Mouse (Mus musculus) limb, embryonic 12.5 days (tissue): ENCODE results near the gene Sdk2. TPM values are rescaled to one million over a fixed set of nuclear protein-coding genes. Genes with fewer than 3 reads are reported as not detected.

Experiments
- ATAC-seq: fragments of 200-750 bp; cut with Nextera tagmentation; 2 replicates; pipeline ENCODE4 v1.8.0; 2017; ENCODE audit warnings: low read depth, moderate TSS enrichment; ENCODE audit not compliant: insufficient number of reproducible peaks, insufficient read depth, low FRiP score, low TSS enrichment
- H3K27ac ChIP-seq: fragments of 300-500 bp; sonication (generic); 2 replicates; pipeline ENCODE4 v1.5.1; 2016; ENCODE audit warnings: mild to moderate bottlenecking, moderate library complexity
- H3K27me3 ChIP-seq: fragments of 300-500 bp; sonication (generic); 2 replicates; pipeline ENCODE4 v1.6.1; 2016; ENCODE audit warnings: mild to moderate bottlenecking, moderate library complexity
- H3K36me3 ChIP-seq: fragments of 300-500 bp; sonication (generic); 2 replicates; pipeline ENCODE4 v1.6.1; 2016; ENCODE audit warnings: mild to moderate bottlenecking, moderate library complexity
- H3K4me1 ChIP-seq: fragments of 300-500 bp; sonication (generic); replicated peaks from 2 replicates; pipeline ENCODE4 v1.6.1; 2016
- H3K4me2 ChIP-seq: fragments of 300-500 bp; sonication (generic); 2 replicates; pipeline ENCODE4 v1.6.1; 2016; ENCODE audit warnings: mild to moderate bottlenecking, moderate library complexity
- H3K4me3 ChIP-seq: fragments of 300-500 bp; sonication (generic); replicated peaks from 2 replicates; pipeline ENCODE4 v1.5.1; 2016; ENCODE audit warnings: mild to moderate bottlenecking
- H3K9ac ChIP-seq: fragments of 300-500 bp; sonication (generic); replicated peaks from 2 replicates; pipeline ENCODE4 v1.6.1; 2016; ENCODE audit warnings: mild to moderate bottlenecking, moderate library complexity
- H3K9me3 ChIP-seq: fragments of 300-500 bp; sonication (generic); 2 replicates; pipeline ENCODE4 v1.6.1; 2016; ENCODE audit warnings: mild to moderate bottlenecking, moderate library complexity
- WGBS: fragments of 180-500 bp; shearing (Covaris S2); methylation state at CpG from one replicate; pipeline ENCODE4 v1.1.7; 2016; 5-methylcytosine and 5-hydroxymethylcytosine counted together
- polyA plus RNA-seq: library from polyadenylated mRNA; unstranded; fragments of >200 nt; fragmentation: Nextera tagmentation; extraction: Ambion mirVana; gene quantifications from 2 replicates; pipeline ENCODE4 v1.2.1, GENCODE M21; 2016

Gene Sdk2
- polyA plus RNA-seq, 1 experiment from 2014 or later = 2.3 TPM

GRCm38 (mm10) chr11:113806382-113807077, 260.3 kb downstream of the Sdk2 start:
- Histone ChIP-seq H3K9me3 (no peaks in the 10 kb centered on the region), H3K9ac (no peak overlapping the region), H3K27ac (peak overlapping the region; percentile 31; the same call in 1 of the 2 replicates), H3K4me2 (no peak overlapping the region), H3K4me1 (peaks cover 46% of the 10 kb centered on the region), H3K27me3 (no peaks in the 10 kb centered on the region), H3K4me3 (no peak overlapping the region), H3K36me3 (no peaks in the 10 kb centered on the region)
- no peak for ATAC-seq
- 45% methylated on average over 9 of the region's 9 CpGs for WGBS

GRCm38 (mm10) chr11:113805974-113806373, 260.9 kb downstream of the Sdk2 start:
- no peak for ATAC-seq
- H3K36me3 ChIP-seq = no peaks in the 10 kb centered on the region
- WGBS = 69% methylated on average over 10 of the region's 10 CpGs

GRCm38 (mm10) chr11:113803321-113803941, 263.4 kb downstream of the Sdk2 start:
- Histone ChIP-seq H3K27ac (no peak overlapping the region), H3K27me3 (no peaks in the 10 kb centered on the region), H3K9me3 (no peaks in the 10 kb centered on the region), H3K4me1 (peaks cover 28% of the 10 kb centered on the region), H3K36me3 (no peaks in the 10 kb centered on the region), H3K4me2 (no peak overlapping the region), H3K4me3 (no peak overlapping the region), H3K9ac (no peak overlapping the region)
- WGBS = 66% methylated on average over 9 of the region's 9 CpGs
- no peak for ATAC-seq

More at GRCm38 (mm10) chr11:113805974-113806373, 260.9 kb downstream of the Sdk2 start:
- Histone ChIP-seq H3K9me3 (no peaks in the 10 kb centered on the region), H3K27ac (no peak overlapping the region), H3K27me3 (no peaks in the 10 kb centered on the region), H3K4me2 (no peak overlapping the region), H3K4me3 (no peak overlapping the region), H3K4me1 (peaks cover 42% of the 10 kb centered on the region), H3K9ac (no peak overlapping the region)

DNA sequence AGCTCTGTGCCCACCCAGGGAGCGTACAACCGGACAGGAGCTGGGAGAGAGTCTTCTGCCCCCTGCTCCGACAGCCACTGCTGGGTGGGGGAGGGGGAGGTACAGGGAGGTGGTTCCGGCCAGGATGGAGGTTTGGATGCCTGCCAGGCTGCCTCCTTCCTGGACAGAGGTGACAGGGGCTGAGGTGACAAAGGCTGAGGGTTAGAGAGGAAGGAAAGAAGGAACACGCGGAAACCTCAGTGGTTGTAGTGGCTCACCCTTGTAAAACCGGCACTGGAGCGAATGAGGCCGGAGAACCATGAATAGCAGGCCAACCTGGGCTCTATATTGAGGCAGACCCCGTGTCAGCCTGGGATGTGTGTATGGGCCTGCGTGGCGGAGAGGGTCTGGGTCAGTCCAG, 264.4 kb downstream of the Sdk2 start:
- Histone ChIP-seq H3K9ac (no peak overlapping the region), H3K27me3 (no peaks in the 10 kb centered on the region), H3K36me3 (no peaks in the 10 kb centered on the region), H3K4me1 (peaks cover 36% of the 10 kb centered on the region), H3K9me3 (no peaks in the 10 kb centered on the region), H3K4me3 (no peak overlapping the region), H3K27ac (no peak overlapping the region), H3K4me2 (no peak overlapping the region)
- no peak for ATAC-seq
- 47% methylated on average over 12 of the region's 12 CpGs for WGBS

DNA sequence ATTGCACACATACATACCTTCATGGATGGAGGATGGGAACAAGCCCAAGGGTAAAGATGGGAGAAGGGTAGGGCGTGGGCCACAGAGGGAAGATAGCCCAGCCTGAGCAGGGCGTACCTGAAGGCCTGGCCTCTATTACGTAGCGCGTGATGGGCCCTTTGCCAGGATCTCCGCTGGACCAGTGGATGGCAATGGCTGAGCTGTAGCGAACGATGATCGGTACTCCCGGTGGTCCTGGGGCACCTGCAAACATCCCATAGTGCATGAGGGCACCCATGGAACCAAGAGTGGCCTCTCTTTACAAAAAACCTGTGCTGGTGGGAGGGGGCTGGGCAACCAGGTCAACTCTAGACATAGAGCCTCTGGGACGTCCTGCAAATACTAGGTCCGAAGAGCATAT, 266.8 kb downstream of the Sdk2 start:
- H3K36me3 ChIP-seq = no peaks in the 10 kb centered on the region
- H3K9ac ChIP-seq = no peak overlapping the region
- H3K4me2 ChIP-seq = no peak overlapping the region
- H3K27me3 ChIP-seq = no peaks in the 10 kb centered on the region
- WGBS = 95% methylated on average over 12 of the region's 12 CpGs
- H3K4me3 ChIP-seq = no peak overlapping the region
- ATAC-seq = no peak
- H3K9me3 ChIP-seq = no peaks in the 10 kb centered on the region
- H3K27ac ChIP-seq = no peak overlapping the region
- H3K4me1 ChIP-seq = peaks cover 28% of the 10 kb centered on the region

GRCm38 (mm10) chr11:113799041-113799447, 267.8 kb downstream of the Sdk2 start:
- no peak overlapping the region for H3K4me3 ChIP-seq
- H3K9me3 ChIP-seq = no peaks in the 10 kb centered on the region
- WGBS = 87% methylated on average over 14 of the region's 14 CpGs
- no peak overlapping the region for H3K4me2 ChIP-seq
- H3K4me1 ChIP-seq = peaks cover 28% of the 10 kb centered on the region
- H3K9ac ChIP-seq = no peak overlapping the region
- H3K27ac ChIP-seq = no peak overlapping the region
- no peak for ATAC-seq
- H3K27me3 ChIP-seq = no peaks in the 10 kb centered on the region
- H3K36me3 ChIP-seq = no peaks in the 10 kb centered on the region

DNA sequence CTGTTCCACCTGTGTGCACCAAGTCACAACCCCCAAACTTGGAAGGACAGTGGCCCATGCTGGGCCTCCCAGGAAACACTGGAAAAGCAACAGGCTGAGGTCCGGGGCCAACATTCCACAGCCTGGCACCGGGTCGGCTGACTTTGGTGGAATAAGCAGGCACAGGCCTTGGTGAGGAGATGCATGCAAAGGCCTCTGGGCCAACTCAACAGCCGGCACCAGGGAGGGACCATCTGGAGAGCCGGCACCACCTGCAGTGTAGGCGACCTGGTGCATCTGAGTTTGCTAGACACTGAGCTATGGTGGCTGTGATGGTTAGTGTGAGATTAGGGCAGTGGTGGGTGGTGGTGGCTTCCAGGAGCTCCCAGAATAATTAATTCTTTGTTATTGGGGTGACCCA, 268.8 kb downstream of the Sdk2 start:
- Histone ChIP-seq H3K27me3 (no peaks in the 10 kb centered on the region), H3K4me1 (peaks cover 28% of the 10 kb centered on the region), H3K9me3 (no peaks in the 10 kb centered on the region), H3K9ac (no peak overlapping the region), H3K36me3 (no peaks in the 10 kb centered on the region), H3K4me3 (no peak overlapping the region), H3K4me2 (no peak overlapping the region), H3K27ac (peak overlapping the region; percentile 3; the same call in 1 of the 2 replicates)
- WGBS = 80% methylated on average over 6 of the region's 6 CpGs
- no peak for ATAC-seq

DNA sequence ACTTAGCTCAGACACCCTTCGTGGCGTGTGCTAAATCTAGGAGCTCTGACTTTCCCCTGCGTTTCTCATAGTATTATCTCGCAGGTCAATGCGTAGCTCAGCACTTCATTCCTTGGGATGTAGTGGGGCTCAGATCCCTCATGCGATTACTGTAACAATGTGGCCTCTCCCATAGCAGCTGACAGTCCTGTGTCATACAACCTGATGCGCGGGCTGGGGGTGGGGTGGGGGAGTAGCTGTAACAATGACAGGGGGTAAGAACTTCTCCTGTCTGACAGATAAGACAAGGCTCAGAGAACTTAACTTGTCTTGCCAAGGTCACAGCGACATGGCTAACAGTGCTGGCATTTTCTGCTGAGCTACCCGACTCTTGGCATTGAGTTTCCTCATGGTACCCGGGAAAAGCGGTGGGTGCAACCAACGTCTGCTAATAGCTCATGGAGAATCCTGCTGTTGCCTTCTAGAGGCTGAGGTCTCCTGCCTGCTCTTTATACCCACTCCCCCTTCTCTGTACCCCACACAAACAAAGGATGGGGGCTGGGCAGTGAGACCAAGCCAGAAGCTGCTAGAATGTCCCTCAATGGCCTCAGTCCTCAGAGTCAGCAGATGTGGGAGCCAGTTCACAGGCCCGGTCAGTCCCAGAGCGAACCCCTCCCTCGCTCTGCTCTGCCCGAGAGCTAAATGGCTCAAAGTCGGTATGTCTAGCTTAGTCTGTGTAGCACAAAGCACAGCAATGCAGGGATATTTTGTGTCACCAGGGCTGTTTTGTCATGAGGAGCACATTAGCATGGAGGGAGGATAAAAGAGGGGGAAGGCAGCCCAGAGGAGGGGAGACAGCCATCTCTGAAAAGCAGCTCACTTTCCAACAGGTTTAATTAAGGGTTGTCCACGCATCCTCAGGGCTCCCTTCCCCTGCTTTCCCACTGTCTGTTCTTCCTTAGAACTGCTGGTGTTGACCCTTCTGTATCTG, 269.5 kb downstream of the Sdk2 start:
- Histone ChIP-seq H3K4me1 (peaks cover 26% of the 10 kb centered on the region), H3K9ac (peak overlapping the region; percentile 13; the same call in 1 of the 2 replicates), H3K36me3 (no peaks in the 10 kb centered on the region), H3K4me2 (no peak overlapping the region), H3K27me3 (no peaks in the 10 kb centered on the region), H3K9me3 (no peaks in the 10 kb centered on the region), H3K27ac (peak overlapping the region; percentile 3; the same call in 1 of the 2 replicates), H3K4me3 (no peak overlapping the region)
- 78% methylated on average over 19 of the region's 19 CpGs for WGBS
- no peak for ATAC-seq

DNA sequence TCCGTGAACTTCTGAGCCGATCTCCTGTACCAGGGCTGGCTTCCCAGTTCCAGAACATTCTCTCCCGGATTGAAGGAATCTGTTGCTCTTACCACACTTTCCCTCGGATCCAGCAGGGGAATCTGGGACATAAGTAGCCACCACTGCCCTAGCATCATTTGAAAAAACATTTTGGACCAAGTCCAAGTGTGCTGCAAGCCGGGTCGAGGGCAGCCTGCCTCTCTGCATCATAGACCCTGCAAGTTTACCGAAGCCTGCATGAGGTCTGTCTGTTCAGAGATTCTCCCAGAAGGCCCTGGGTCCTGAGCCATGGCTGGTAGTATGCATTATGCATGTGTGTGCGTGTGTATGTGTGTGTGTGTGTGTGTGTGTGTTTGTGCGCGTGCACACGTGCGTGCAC, 271.0 kb downstream of the Sdk2 start:
- Histone ChIP-seq H3K4me2 (no peak overlapping the region), H3K9ac (no peak overlapping the region), H3K27me3 (no peaks in the 10 kb centered on the region), H3K9me3 (no peaks in the 10 kb centered on the region), H3K4me3 (no peak overlapping the region), H3K36me3 (no peaks in the 10 kb centered on the region), H3K27ac (no peak overlapping the region), H3K4me1 (peaks cover 35% of the 10 kb centered on the region)
- no peak for ATAC-seq
- WGBS = 87% methylated on average over 12 of the region's 12 CpGs

DNA sequence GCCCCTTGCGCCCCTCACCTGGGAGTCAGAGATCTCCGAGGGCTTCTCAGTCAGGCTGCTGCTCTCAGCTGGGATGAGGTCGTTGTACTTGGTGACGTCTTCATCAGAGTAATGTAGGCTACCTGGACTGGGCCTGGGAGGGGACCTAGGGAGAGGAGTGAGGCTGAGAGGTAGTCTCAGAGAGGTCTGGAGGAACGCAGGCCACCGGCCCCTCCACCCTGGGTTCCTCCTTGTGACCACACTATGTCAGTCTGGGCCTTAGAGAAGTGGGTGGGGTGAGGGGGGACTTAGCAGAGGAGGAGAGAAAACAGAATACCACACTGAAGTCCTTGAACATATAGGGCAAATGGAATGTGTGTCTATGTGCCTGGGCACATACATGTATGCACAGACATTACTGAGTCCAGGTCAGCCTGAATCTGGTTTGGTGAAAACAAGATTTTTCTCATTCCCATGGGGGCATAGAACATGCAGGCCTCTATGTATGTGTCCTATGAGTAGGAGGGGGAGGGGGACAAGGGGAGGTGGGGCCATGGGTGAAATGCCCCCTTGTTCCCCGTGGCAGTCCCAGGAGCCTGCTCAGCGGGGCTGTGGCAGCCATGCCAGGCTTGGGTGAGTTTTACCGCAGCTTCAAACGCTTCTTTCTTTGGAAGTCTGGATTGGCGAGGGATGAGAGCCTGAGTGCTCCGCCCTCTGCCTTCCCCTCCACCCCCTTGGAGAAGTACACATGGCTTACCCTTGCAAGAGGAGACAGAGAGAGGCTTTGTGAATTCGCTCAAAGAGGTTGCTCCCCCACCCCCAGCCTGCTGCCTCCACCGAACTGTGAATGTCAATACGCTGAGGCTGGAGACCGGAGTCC, 275.3 kb downstream of the Sdk2 start:
- Histone ChIP-seq H3K36me3 (no peaks in the 10 kb centered on the region), H3K4me3 (no peak overlapping the region), H3K4me1 (peaks cover 40% of the 10 kb centered on the region), H3K9me3 (no peaks in the 10 kb centered on the region), H3K9ac (no peak overlapping the region), H3K27ac (peak overlapping the region; percentile 75), H3K27me3 (no peaks in the 10 kb centered on the region), H3K4me2 (peak overlapping the region; percentile 15; the same call in 1 of the 2 replicates)
- 0 out of 2 replicates have a peak, but pooled peaks have one; percentile 18 for ATAC-seq
- WGBS = 48% methylated on average over 16 of the region's 16 CpGs
